32 mouse cellular contexts compared by ENCODE assay signal in the genomic region with DNA sequence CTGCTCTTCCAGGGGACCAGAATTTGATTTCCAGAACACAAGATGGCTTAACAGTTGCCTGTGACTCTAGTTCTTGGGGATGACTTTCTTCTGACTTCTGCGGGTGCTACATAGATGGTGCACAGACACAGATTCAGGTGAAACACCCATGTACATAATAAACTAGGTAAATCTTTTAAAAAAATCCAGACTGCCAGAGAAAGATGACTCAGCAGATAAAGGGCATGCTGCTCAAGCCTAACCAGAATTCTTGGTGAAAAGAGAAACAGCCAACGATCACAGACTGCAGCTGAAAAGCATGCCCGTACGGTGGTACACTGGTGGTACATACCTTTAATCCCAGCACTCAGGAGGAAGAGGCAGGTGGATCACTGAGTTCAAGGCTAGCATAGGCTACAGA. TPM values are rescaled to one million over a fixed set of nuclear protein-coding genes. Genes with fewer than 3 reads are reported as not detected.
"Had no signal": no experiment of that assay in that cellular context is flagged by ENCODE, and none has a peak within 500 bp of the region (broad histone marks: within the 10 kb centered on the region; RNA-seq: fewer than 3 reads in every experiment).

No protein-coding gene starts in this region.

- DNase-seq: left cerebral cortex, postnatal 4 days; liver; liver, embryonic 13.5 days; liver, postnatal 0 days; lung, adult 18-20 months; lung, adult 2 months; lung, embryonic 14.5 days; lung, postnatal 10 days; lung, postnatal 14 days; lung, postnatal 36 days; lung, postnatal 4 days; midbrain, embryonic 14.5 days had no signal

- H3K4me1 ChIP-seq: limb, embryonic 10.5 days; limb, embryonic 12.5 days; limb, embryonic 13.5 days; limb, embryonic 15.5 days; midbrain, embryonic 12.5 days; midbrain, embryonic 15.5 days; neural tube, embryonic 12.5 days had no signal

- H3K4me2 ChIP-seq: limb, embryonic 12.5 days; limb, embryonic 13.5 days; limb, embryonic 15.5 days; liver, embryonic 11.5 days; liver, embryonic 12.5 days; liver, embryonic 13.5 days; liver, embryonic 15.5 days; lung, embryonic 14.5 days; lung, embryonic 15.5 days; midbrain, embryonic 11.5 days; midbrain, embryonic 12.5 days; midbrain, embryonic 13.5 days; midbrain, embryonic 15.5 days; neural tube, embryonic 12.5 days had no signal

- H3K36me3 ChIP-seq: limb, embryonic 15.5 days; midbrain, embryonic 15.5 days; neural tube, embryonic 12.5 days had no signal

- H3K27ac ChIP-seq: limb, embryonic 10.5 days; limb, embryonic 12.5 days; limb, embryonic 13.5 days; limb, embryonic 15.5 days; liver, embryonic 12.5 days; liver, embryonic 13.5 days; liver, embryonic 14.5 days; liver, embryonic 15.5 days; lung, embryonic 15.5 days; macrophage; midbrain, embryonic 12.5 days; midbrain, embryonic 13.5 days; midbrain, embryonic 15.5 days; neural tube, embryonic 12.5 days had no signal

- H3K9me3 ChIP-seq: limb, embryonic 10.5 days; limb, embryonic 12.5 days; limb, embryonic 13.5 days; limb, embryonic 15.5 days; liver, embryonic 12.5 days; liver, embryonic 13.5 days; liver, embryonic 15.5 days; lung, embryonic 15.5 days; megakaryocyte, embryonic 14.5 days; midbrain, embryonic 12.5 days; midbrain, embryonic 13.5 days; midbrain, embryonic 15.5 days; neural tube, embryonic 12.5 days had no signal

- H3K9ac ChIP-seq: limb, embryonic 12.5 days; limb, embryonic 13.5 days; limb, embryonic 15.5 days; liver, embryonic 12.5 days; liver, embryonic 13.5 days; liver, embryonic 14.5 days; liver, embryonic 15.5 days; liver, postnatal 0 days; lung, embryonic 14.5 days; lung, embryonic 15.5 days; midbrain, embryonic 12.5 days; midbrain, embryonic 13.5 days; midbrain, embryonic 15.5 days; neural tube, embryonic 12.5 days had no signal

- H3K27me3 ChIP-seq: limb, embryonic 12.5 days; limb, embryonic 13.5 days; limb, embryonic 15.5 days; liver, embryonic 12.5 days; liver, embryonic 13.5 days; liver, embryonic 15.5 days; lung, embryonic 15.5 days; megakaryocyte, embryonic 14.5 days; midbrain, embryonic 12.5 days; midbrain, embryonic 13.5 days; midbrain, embryonic 15.5 days; neural tube, embryonic 12.5 days had no signal

- H3K4me3 ChIP-seq: limb, embryonic 10.5 days; limb, embryonic 12.5 days; limb, embryonic 13.5 days; limb, embryonic 15.5 days; liver, embryonic 12.5 days; liver, embryonic 13.5 days; liver, embryonic 15.5 days; lung, embryonic 15.5 days; megakaryocyte, embryonic 14.5 days; midbrain, embryonic 12.5 days; midbrain, embryonic 13.5 days; midbrain, embryonic 15.5 days; myocyte; neural tube, embryonic 12.5 days had no signal

RNA-seq across cellular contexts. Expression of a gene that starts 14.6 kb away (rescaled TPM):
- total RNA-seq: liver, adult 2 months had no signal
- polyA plus RNA-seq: liver, adult 2 months; liver, postnatal 0 days; lung, postnatal 0 days; macrophage had no signal

RNA-seq across cellular contexts. Expression of a gene that starts 46.8 kb away (rescaled TPM):
- total RNA-seq: liver, adult 2 months; monocyte, adult 5-6 weeks had no signal
